Mouse (Mus musculus) embryo, embryonic 11.5 days (tissue): ENCODE measurements around the gene Gon7.

ENCODE experiments used
- DNase-seq: peaks from one replicate; pipeline ENCODE4 v3.0.0-alpha.2; 2012; ENCODE audit warnings: low read depth, low spot score

Gon7 gene

GRCm38 (mm10) chr12:102757689-102758402 lies at the start of gene Gon7, which contains the start of the genes Gm28051 and Ubr7:
Gene Gon7 (minus strand): TSS chr12:102757803.
Gene Gm28051 (minus strand): TSS chr12:102757765.
Gene Ubr7 (plus strand): TSS chr12:102757967.
- DNase-seq: peak; percentile 94

- no peak for DNase-seq
These were observed 41.9 kb upstream of the Gon7 start for GRCm38 (mm10) chr12:102799528-102799927.

DNA sequence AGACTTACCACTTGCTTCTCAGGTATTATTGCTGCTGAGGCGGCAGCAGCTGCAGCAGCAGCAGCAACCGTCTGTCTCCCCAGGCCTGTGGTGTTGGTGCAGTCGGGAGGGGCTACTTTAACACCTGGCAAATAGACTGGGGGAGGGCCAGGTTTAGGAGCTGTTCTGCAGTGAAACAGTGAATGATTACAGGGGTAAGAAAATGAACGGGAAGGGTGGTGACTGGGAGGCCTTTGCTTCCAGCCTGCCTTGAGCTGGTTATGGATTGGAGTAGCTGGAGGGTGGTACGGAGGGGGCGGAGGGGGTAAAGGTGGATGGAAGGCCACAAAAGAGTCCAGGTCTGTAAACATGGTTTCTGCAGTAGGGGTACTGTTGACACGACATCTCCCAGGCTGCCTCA lies 30.3 kb upstream of the Gon7 start:
- no peak for DNase-seq

- no peak for DNase-seq
These were observed 28.0 kb upstream of the Gon7 start for GRCm38 (mm10) chr12:102785593-102785985.

DNA sequence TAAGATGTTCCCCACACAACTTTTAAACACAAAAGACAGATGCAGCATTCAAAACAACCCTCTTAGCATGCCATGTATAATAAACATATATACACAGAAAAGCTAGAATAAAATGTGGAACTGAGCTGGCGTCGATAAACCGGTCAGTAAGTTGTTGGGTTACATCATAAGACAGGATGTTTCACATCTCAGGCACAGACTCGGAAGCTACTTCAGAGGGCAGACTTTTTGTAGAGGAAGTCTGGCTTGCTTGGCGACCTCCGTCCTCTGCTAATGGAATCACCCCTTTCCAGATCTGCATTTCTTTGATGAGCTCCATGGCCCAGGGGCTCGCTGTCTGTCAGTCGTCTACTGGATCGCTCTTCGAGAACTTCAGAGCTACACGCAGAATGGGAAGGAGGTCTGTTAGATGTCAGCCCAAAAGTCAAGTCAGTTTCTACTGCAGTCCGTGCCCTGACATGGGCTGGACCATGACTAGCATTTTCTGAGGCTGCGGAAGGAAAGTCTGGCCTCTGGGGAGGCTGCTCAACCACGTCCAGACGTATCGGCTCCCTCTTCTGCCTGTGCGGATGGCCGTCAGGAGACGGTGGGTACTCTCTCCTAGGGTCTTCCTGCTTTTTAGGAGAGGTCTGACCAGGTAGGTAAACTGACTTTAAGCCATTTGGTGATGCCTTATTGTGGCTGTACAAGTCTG lies 27.4 kb upstream of the Gon7 start:
- no peak for DNase-seq

- no peak for DNase-seq
These were observed 25.2 kb upstream of the Gon7 start for GRCm38 (mm10) chr12:102782841-102783240.

DNA sequence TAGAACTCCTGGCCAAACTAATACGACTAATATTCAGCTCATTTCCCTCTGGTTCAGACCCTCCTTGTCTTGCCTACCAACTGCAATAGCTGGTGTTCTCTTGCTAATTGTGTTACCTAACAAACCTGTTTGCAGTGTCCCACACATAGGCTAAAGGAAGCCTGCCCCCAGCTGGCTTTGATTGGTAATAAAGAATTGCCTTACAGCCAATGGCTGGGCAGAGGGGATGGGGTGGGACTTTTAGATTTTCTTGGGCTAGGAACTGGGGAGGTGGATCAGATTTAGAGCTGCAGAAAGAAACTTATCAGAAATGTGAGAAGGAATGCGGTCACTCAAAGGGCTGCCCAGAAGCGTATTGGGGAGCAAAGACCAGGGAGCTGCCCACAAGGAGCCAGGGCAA lies 21.8 kb upstream of the Gon7 start:
- DNase-seq: no peak

DNA sequence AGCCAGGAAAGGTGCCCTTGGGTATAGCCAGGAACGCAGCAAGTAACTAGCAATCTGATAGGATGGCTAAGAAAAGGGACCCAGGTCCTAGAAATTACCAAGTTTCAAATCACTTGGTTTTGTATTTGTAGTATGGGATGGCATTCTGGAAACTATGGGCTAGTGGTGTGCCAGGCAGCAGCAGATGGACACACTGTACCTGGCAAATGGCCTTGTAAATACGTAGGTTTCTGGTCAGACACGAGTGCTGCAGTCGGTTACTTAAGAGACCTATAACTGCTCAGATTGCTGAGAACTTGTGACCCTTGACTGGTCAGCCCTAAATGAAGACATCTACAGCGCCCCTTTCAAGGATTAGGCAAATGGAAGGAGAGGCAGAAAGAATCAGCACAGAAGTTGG lies 20.5 kb upstream of the Gon7 start:
- no peak for DNase-seq

DNA sequence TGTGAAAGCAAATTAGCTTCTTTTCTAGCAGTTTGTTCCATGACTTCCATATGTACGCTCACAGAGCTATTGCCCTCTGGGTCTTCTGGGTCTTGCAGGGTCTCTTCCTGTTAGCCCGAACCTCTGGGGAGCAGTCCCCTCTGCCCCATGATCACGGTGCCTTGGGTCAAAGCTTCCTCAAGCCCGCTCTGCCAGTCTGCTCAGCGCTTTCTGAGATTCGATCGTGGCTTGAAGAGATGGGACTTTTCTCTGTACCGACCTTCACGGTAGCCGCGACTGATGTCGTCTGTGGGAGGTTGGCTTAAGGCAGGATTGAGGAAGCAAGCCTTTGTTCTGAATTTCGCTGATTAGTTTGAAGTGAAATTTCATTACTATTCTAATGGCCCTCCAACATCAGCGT lies 18.4 kb upstream of the Gon7 start:
- DNase-seq: no peak

DNA sequence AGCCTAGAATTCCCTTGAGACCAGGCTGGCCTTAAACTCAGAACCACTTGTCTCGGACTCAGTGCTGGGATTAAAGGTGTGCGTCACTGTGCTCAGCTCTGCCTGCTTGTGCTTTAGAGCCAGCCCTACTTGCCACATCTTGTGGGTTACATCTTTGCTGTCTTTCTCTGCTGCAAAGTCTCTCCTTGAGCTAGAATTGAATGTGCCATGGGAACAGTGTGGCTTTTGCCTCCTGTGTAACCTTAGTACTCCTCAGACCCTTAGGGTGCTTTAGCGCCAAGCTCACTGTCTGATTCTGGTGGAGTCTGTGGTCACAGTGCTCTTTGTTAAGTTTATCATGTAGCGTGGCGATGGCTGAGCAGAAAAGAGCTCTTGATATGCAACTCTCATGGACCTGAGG lies 15.1 kb upstream of the Gon7 start:
- DNase-seq: no peak

DNA sequence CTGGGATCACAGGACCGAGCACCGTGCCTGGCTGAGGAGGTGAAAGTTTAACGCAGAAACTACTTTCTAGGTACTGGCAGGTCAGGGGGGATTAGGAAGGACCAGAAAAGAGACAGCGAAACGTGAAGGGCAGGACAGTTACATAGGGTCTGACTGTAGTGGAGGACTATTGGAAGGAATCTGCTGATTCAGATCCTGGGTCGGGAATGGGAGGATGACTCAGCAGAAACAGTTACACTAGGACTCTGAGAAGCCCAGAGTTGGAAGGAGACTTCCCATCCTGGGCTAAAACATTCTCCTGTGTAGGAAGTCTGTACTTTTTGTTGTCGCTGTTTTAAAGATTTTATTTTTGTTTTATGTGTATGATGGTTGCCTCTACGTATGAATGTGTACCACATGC lies 14.0 kb upstream of the Gon7 start:
- no peak for DNase-seq

GRCm38 (mm10) chr12:102769000-102769399 lies 11.4 kb upstream of the Gon7 start:
- DNase-seq: no peak

GRCm38 (mm10) chr12:102763696-102764095 lies 6.1 kb upstream of the Gon7 start:
- DNase-seq: no peak

GRCm38 (mm10) chr12:102761668-102762067 lies 4.1 kb upstream of the Gon7 start:
- DNase-seq: no peak

DNA sequence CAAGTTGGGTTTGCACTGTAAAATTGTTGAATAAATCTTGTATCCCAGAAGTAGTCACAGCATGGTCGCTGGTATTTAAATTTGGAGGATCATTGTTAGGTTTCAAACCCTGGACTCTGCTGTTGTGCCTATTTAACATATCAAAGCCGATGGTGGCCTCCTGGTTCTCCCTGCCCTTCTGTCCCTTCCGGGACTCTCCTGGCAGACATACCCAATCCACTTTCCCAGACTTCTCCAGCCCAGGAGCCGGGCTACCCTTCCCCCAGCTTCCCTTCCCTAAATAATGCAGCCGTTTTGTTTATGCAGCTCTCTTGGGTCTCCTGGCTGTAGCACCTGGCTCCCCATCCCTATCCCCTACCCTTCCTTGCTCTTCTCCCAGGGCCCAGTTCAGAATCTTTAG lies 1.3 kb upstream of the Gon7 start:
- no peak for DNase-seq

DNA sequence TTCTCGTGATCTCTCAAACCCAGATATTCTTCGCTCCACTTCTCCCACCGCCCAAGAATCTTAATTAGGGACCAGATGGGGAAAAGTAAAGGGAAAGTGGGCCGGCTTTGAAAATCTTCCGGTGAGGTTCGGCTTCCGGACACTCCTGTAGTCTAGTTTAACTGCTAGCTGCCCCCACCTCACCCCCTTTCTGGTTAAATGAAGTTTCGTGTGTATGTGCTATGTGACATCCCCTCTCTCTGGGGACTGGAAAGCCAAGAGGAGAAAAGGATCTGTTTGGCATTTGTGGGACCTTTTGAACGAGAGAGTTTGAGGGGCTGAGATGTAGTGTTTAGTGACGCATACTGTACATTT lies 777 bp upstream of the Gon7 start, which contains the start of gene Gm20604:
TSS of gene Gm20604 (minus strand) at position 270 of the 354 bp plus-strand sequence.
- no peak for DNase-seq

DNA sequence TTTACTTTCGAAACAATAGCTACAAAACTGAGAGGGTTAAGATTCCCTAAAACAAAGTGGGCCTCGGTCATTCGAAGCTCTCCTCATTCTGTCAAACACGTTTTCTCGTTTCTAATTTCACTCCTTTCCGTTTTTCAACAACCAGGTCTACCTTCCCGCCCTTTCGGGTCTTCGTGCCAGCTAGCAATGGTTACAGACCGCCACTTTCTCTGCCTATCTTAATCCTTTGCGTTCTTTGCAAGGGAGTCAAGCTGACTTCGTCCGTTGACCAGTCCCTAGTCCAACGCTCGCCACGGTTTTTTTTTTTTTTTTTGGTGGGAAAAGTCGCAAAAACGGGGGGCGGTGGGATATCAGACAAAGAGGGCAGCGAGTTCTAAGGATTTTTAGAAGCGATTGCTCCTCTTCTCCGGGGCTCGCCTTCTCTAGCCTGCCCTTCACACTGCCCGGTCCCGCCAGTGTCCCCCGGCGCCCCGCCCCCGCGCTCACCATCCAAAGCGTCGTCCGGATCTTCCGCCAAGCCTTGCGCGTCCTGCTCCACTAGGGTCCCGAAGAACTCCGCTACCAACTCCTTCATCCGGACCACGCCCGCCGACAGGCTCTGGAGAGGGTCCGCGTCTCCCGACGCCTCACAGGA lies 431 bp downstream of the Gon7 start:
- no peak for DNase-seq

- no peak for DNase-seq
These were observed 1.3 kb downstream of the Gon7 start for GRCm38 (mm10) chr12:102756304-102756703.

GRCm38 (mm10) chr12:102748256-102748655 lies 9.3 kb downstream of the Gon7 start:
- DNase-seq: no peak

- no peak for DNase-seq
These were observed 12.8 kb downstream of the Gon7 start for GRCm38 (mm10) chr12:102744839-102745238.

- DNase-seq: peak; percentile 81
These were observed 13.7 kb downstream of the Gon7 start, which contains the start of the genes Moap1 and Tmem251 for GRCm38 (mm10) chr12:102743589-102744574. Gene Moap1 (minus strand): TSS chr12:102743661. Gene Tmem251 (plus strand): TSS chr12:102743762.
